Mouse (Mus musculus): ENCODE measurements around the gene Rbp2. TPM values are rescaled to one million over a fixed set of nuclear protein-coding genes. Genes with fewer than 3 reads are reported as not detected.

The Rbp2 gene
- polyA plus RNA-seq (2014; fragmentation: Illumina TruSeq; extraction: RNeasy Lipid Tissue Mini Kit (QIAGEN cat#74804)): not detected

DNA sequence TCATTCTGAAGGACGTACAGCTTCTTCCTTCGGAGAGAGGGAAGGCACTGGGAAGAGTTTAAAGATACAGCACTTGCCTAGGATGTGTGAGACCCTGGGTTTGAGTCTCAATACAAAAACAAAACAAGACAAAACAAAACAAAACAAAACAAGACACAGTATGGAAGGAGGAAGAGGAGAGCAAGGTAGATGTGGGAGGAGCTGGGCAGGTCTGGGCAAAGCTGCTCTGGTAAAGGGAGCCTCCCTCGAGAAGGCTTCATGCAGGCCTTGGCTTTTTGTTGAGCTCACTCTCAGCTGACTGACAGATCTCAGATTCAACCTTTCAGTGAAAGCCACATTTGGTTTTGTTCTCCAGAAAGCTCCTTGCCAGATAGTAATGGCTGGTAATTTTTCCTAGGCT, at the start of gene Rbp2:
TSS of gene Rbp2 (plus strand) at position 301 of the 400 bp plus-strand sequence.

Other genes starting within 250 kb of the Rbp2 start
- 4.1 TPM for gene Nmnat3, start 198.7 kb upstream of the Rbp2 start, polyA plus RNA-seq (2014; fragmentation: Illumina TruSeq; extraction: RNeasy Lipid Tissue Mini Kit (QIAGEN cat#74804))
- gene Rbp1, start 63.2 kb upstream of the Rbp2 start, polyA plus RNA-seq (2014; fragmentation: Illumina TruSeq; extraction: RNeasy Lipid Tissue Mini Kit (QIAGEN cat#74804)): 1.5 TPM
- 404 TPM for gene Copb2, start 77.6 kb downstream of the Rbp2 start, polyA plus RNA-seq (2014; fragmentation: Illumina TruSeq; extraction: RNeasy Lipid Tissue Mini Kit (QIAGEN cat#74804))
- 88.5 TPM for gene Mrps22, start 115.5 kb downstream of the Rbp2 start, polyA plus RNA-seq (2014; fragmentation: Illumina TruSeq; extraction: RNeasy Lipid Tissue Mini Kit (QIAGEN cat#74804))